Mouse (Mus musculus): ENCODE results near the gene Mybl2.

Gene Mybl2

GRCm38 (mm10) chr2:163120626-163121352 is 66.3 kb downstream of the Mybl2 start:
- DNase-seq = no peak

- DNase-seq = no peak
Measured at GRCm38 (mm10) chr2:163121353-163121660, 66.8 kb downstream of the Mybl2 start.

- DNase-seq = peak; percentile 72
Measured at GRCm38 (mm10) chr2:163122319-163122718, 67.8 kb downstream of the Mybl2 start.

GRCm38 (mm10) chr2:163123496-163123895 is 69.0 kb downstream of the Mybl2 start:
- DNase-seq = no peak

- no peak for DNase-seq
Measured at GRCm38 (mm10) chr2:163130837-163131236, 76.3 kb downstream of the Mybl2 start.

GRCm38 (mm10) chr2:163132314-163132713 is 77.8 kb downstream of the Mybl2 start:
- no peak for DNase-seq

Data from kidney, postnatal 14 days (tissue).